Mouse (Mus musculus): ENCODE measurements around the gene Zc3h6. TPM values are rescaled to one million over a fixed set of nuclear protein-coding genes. Genes with fewer than 3 reads are reported as not detected.
A peak's percentile ranks its signal among the peaks of the same experiment; 100 is the strongest.

Zc3h6 gene
- polyA plus RNA-seq, 1 experiment, result 1.4 TPM

- Histone ChIP-seq H3K27ac (ENCODE audit: insufficient read depth, low read length) (no peak overlapping the region), H3K27me3 (ENCODE audit: control insufficient read depth, insufficient read depth, low read length) (no peaks in the 10 kb centered on the region), H3K4me1 (ENCODE audit: control insufficient read depth, insufficient read depth, insufficient read length) (no peaks in the 10 kb centered on the region), H3K4me3 (ENCODE audit: extremely low read depth, insufficient read depth, insufficient read length) (no peak overlapping the region), H3K36me3 (ENCODE audit: control insufficient read depth, insufficient read depth, low read length) (peaks cover 3% of the 10 kb centered on the region; the same call in 1 of the 2 replicates)
- 89% methylated on average over 9 of the region's 9 CpGs for WGBS
- DNase-seq (ENCODE audit: low read depth in 1 of 2, low spot score in 2 of 2), result no peak
- no peak for TF ChIP-seq CTCF (IDR thresholded peaks at IDR 0.05; ENCODE audit: extremely low read depth, insufficient read depth, insufficient read length, insufficient replicate concordance)
Observed at GRCm38 (mm10) chr2:129024820-129025219, 57.6 kb downstream of the Zc3h6 start.

- TF ChIP-seq CTCF (IDR thresholded peaks at IDR 0.05; ENCODE audit: extremely low read depth, insufficient read depth, insufficient read length, insufficient replicate concordance) (no peak), POLR2A (IDR thresholded peaks at IDR 0.05; ENCODE audit: low read depth, low read length) (no peak)
Observed at GRCm38 (mm10) chr2:129035381-129035780, 68.2 kb downstream of the Zc3h6 start.

GRCm38 (mm10) chr2:129038426-129038936 is 71.3 kb downstream of the Zc3h6 start:
- Histone ChIP-seq H3K36me3 (ENCODE audit: control insufficient read depth, insufficient read depth, low read length) (no peaks in the 10 kb centered on the region), H3K4me3 (ENCODE audit: extremely low read depth, insufficient read depth, insufficient read length) (peak overlapping the region; percentile 20; the same call in 1 of the 2 replicates), H3K27me3 (ENCODE audit: control insufficient read depth, insufficient read depth, low read length) (peaks cover 1% of the 10 kb centered on the region), H3K4me1 (ENCODE audit: control insufficient read depth, insufficient read depth, insufficient read length) (peaks cover 9% of the 10 kb centered on the region), H3K27ac (ENCODE audit: insufficient read depth, low read length) (no peak overlapping the region)
- 32% methylated on average over 15 of the region's 15 CpGs for WGBS
- TF ChIP-seq POLR2A (IDR thresholded peaks at IDR 0.05; ENCODE audit: low read depth, low read length) (no peak), CTCF (IDR thresholded peaks at IDR 0.05; ENCODE audit: extremely low read depth, insufficient read depth, insufficient read length, insufficient replicate concordance) (no peak)
- no peak for DNase-seq (ENCODE audit: low read depth in 1 of 2, low spot score in 2 of 2)

More at GRCm38 (mm10) chr2:129035381-129035780, 68.2 kb downstream of the Zc3h6 start:
- Histone ChIP-seq H3K4me1 (ENCODE audit: control insufficient read depth, insufficient read depth, insufficient read length) (peaks cover 9% of the 10 kb centered on the region), H3K27ac (ENCODE audit: insufficient read depth, low read length) (no peak overlapping the region), H3K27me3 (ENCODE audit: control insufficient read depth, insufficient read depth, low read length) (peaks cover 1% of the 10 kb centered on the region), H3K36me3 (ENCODE audit: control insufficient read depth, insufficient read depth, low read length) (no peaks in the 10 kb centered on the region), H3K4me3 (ENCODE audit: extremely low read depth, insufficient read depth, insufficient read length) (no peak overlapping the region)
- WGBS, result 87% methylated on average over 5 of the region's 5 CpGs
- DNase-seq (ENCODE audit: low read depth in 1 of 2, low spot score in 2 of 2), result no peak

GRCm38 (mm10) chr2:129038937-129039631 is 71.9 kb downstream of the Zc3h6 start:
- no peak overlapping the region for H3K27ac ChIP-seq (ENCODE audit: insufficient read depth, low read length)
- DNase-seq (ENCODE audit: low read depth in 1 of 2, low spot score in 2 of 2), result no peak
- H3K4me1 ChIP-seq (ENCODE audit: control insufficient read depth, insufficient read depth, insufficient read length), result peaks cover 9% of the 10 kb centered on the region
- H3K36me3 ChIP-seq (ENCODE audit: control insufficient read depth, insufficient read depth, low read length), result no peaks in the 10 kb centered on the region
- H3K27me3 ChIP-seq (ENCODE audit: control insufficient read depth, insufficient read depth, low read length), result peaks cover 1% of the 10 kb centered on the region
- TF ChIP-seq POLR2A (IDR thresholded peaks at IDR 0.05; ENCODE audit: low read depth, low read length), result no peak
- peak overlapping the region; percentile 20; the same call in 1 of the 2 replicates for H3K4me3 ChIP-seq (ENCODE audit: extremely low read depth, insufficient read depth, insufficient read length)
- WGBS, result 7% methylated on average over 55 of the region's 62 CpGs

- TF ChIP-seq POLR2A (IDR thresholded peaks at IDR 0.05; ENCODE audit: low read depth, low read length), result no peak
- no peak for TF ChIP-seq CTCF (IDR thresholded peaks at IDR 0.05; ENCODE audit: extremely low read depth, insufficient read depth, insufficient read length, insufficient replicate concordance)
- Histone ChIP-seq H3K4me1 (ENCODE audit: control insufficient read depth, insufficient read depth, insufficient read length) (peaks cover 9% of the 10 kb centered on the region), H3K4me3 (ENCODE audit: extremely low read depth, insufficient read depth, insufficient read length) (no peak overlapping the region), H3K27me3 (ENCODE audit: control insufficient read depth, insufficient read depth, low read length) (peaks cover 1% of the 10 kb centered on the region), H3K36me3 (ENCODE audit: control insufficient read depth, insufficient read depth, low read length) (no peaks in the 10 kb centered on the region), H3K27ac (ENCODE audit: insufficient read depth, low read length) (no peak overlapping the region)
- no peak for DNase-seq (ENCODE audit: low read depth in 1 of 2, low spot score in 2 of 2)
- WGBS, result 9% methylated on average over 6 of the region's 6 CpGs
Observed at GRCm38 (mm10) chr2:129040567-129040966, 73.4 kb downstream of the Zc3h6 start.

- no peak for TF ChIP-seq POLR2A (IDR thresholded peaks at IDR 0.05; ENCODE audit: low read depth, low read length)
- no peak for TF ChIP-seq CTCF (IDR thresholded peaks at IDR 0.05; ENCODE audit: extremely low read depth, insufficient read depth, insufficient read length, insufficient replicate concordance)
- Histone ChIP-seq H3K4me1 (ENCODE audit: control insufficient read depth, insufficient read depth, insufficient read length) (no peaks in the 10 kb centered on the region), H3K27me3 (ENCODE audit: control insufficient read depth, insufficient read depth, low read length) (no peaks in the 10 kb centered on the region), H3K36me3 (ENCODE audit: control insufficient read depth, insufficient read depth, low read length) (no peaks in the 10 kb centered on the region), H3K27ac (ENCODE audit: insufficient read depth, low read length) (no peak overlapping the region), H3K4me3 (ENCODE audit: extremely low read depth, insufficient read depth, insufficient read length) (no peak overlapping the region)
- no peak for DNase-seq (ENCODE audit: low read depth in 1 of 2, low spot score in 2 of 2)
- WGBS, result 84% methylated on average over 6 of the region's 6 CpGs
Observed at GRCm38 (mm10) chr2:129046172-129046845, 79.1 kb downstream of the Zc3h6 start.

- 90% methylated on average over 4 of the region's 4 CpGs for WGBS
- no peak overlapping the region for H3K4me3 ChIP-seq (ENCODE audit: extremely low read depth, insufficient read depth, insufficient read length)
- DNase-seq (ENCODE audit: low read depth in 1 of 2, low spot score in 2 of 2), result no peak
Observed at GRCm38 (mm10) chr2:129046846-129047196, 79.6 kb downstream of the Zc3h6 start.

More at GRCm38 (mm10) chr2:129046846-129047196, 79.6 kb downstream of the Zc3h6 start:
- H3K36me3 ChIP-seq (ENCODE audit: control insufficient read depth, insufficient read depth, low read length), result no peaks in the 10 kb centered on the region
- no peaks in the 10 kb centered on the region for H3K27me3 ChIP-seq (ENCODE audit: control insufficient read depth, insufficient read depth, low read length)
- no peak for TF ChIP-seq POLR2A (IDR thresholded peaks at IDR 0.05; ENCODE audit: low read depth, low read length)
- TF ChIP-seq CTCF (IDR thresholded peaks at IDR 0.05; ENCODE audit: extremely low read depth, insufficient read depth, insufficient read length, insufficient replicate concordance), result no peak
- H3K4me1 ChIP-seq (ENCODE audit: control insufficient read depth, insufficient read depth, insufficient read length), result no peaks in the 10 kb centered on the region
- H3K27ac ChIP-seq (ENCODE audit: insufficient read depth, low read length), result no peak overlapping the region
